Mouse (Mus musculus): ENCODE data around the gene Pgpep1.

DNA sequence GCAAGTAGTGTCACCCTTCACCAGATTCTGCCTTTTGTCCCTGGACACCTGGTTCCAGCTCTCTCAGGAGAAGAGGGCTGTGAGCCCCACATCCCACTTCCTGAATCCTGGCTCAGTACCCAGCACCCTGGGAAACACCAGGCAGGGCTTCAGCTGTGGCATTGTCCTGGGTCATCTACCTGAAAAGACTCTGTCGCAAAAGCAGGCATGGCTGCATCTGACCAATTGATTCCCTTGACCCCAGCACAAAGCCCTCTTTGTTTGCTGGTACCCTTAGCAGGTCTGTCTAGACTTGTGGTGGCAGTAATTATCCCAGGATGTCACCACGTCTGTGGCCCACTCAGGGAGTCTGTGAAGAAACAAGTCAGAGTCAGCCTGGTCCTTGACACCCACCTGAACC is 4.7 kb downstream of the Pgpep1 start:
- TF ChIP-seq ZNF384 (IDR thresholded peaks at IDR 0.05; ENCODE audit: low read depth, low read length) (no peak), CTCF (conservative IDR thresholded peaks at IDR 0.05 in 1 of 2, IDR thresholded peaks at IDR 0.05 in 1 of 2; ENCODE audit: low read depth in 2 of 2, low read length in 2 of 2) (no peak), TBP (conservative IDR thresholded peaks at IDR 0.05; ENCODE audit: low read depth, low read length) (no peak), HCFC1 (IDR thresholded peaks at IDR 0.05; ENCODE audit: low read depth, low read length) (no peak), PAX5 (IDR thresholded peaks at IDR 0.05; ENCODE audit: low read length) (no peak), ZC3H11A (IDR thresholded peaks at IDR 0.05; ENCODE audit: low read depth, low read length) (no peak), MAZ (IDR thresholded peaks at IDR 0.05; ENCODE audit: low read depth, low read length) (no peak), ELF1 (IDR thresholded peaks at IDR 0.05; ENCODE audit: low read depth, low read length) (no peak)
